Mouse (Mus musculus): ENCODE measurements around the gene Nploc4. TPM values are rescaled to one million over a fixed set of nuclear protein-coding genes. Genes with fewer than 3 reads are reported as not detected.

Gene Nploc4
- polyA plus RNA-seq, 1 experiment: 61.8 TPM

GRCm38 (mm10) chr11:120335431-120336021 is 102.0 kb downstream of the Nploc4 start:
- Histone ChIP-seq H3ac (ENCODE audit: control insufficient read depth, insufficient read length, low read depth) (no peak overlapping the region), H3K36me3 (ENCODE audit: control insufficient read depth, insufficient read depth) (no peaks in the 10 kb centered on the region), H3K27me3 (ENCODE audit: control insufficient read depth, insufficient read depth, insufficient read length) (no peaks in the 10 kb centered on the region), H3K79me2 (ENCODE audit: control insufficient read depth, insufficient read depth) (no peaks in the 10 kb centered on the region), H3K79me3 (ENCODE audit: low read depth) (no peaks in the 10 kb centered on the region), H3K4me3 (ENCODE audit: insufficient read depth, poor library complexity, severe bottlenecking) (no peak overlapping the region)
- TF ChIP-seq FOSL1 (IDR thresholded peaks at IDR 0.05; ENCODE audit: insufficient read depth, low read length, poor library complexity, severe bottlenecking): no peak

Small RNA genes within 50 kb of the gene (microRNA-seq; reads per million reads assigned to microRNA genes)
- gene Gm23419 (ENCODE audit: borderline microRNAs expressed) (0.12 reads per million), gene Mir6935 (ENCODE audit: borderline microRNAs expressed) (9.0 reads per million, percentile 57 among the genes with 10 or more reads in this experiment)

Other genes with a start within 250 kb of the Nploc4 start
- 10.8 TPM for gene Bahcc1, start 204.8 kb downstream of the Nploc4 start, polyA plus RNA-seq (2012; fragmentation: generic; extraction: Trizol)
- gene Actg1, start 89.2 kb downstream of the Nploc4 start, polyA plus RNA-seq (2012; fragmentation: generic; extraction: Trizol): 7,516 TPM
- gene Fscn2, start 76.2 kb downstream of the Nploc4 start, polyA plus RNA-seq (2012; fragmentation: generic; extraction: Trizol): 0.25 TPM
- 18.0 TPM for gene Faap100, start 58.9 kb downstream of the Nploc4 start, polyA plus RNA-seq (2012; fragmentation: generic; extraction: Trizol)
- 0.02 TPM for gene Tspan10, start 4.9 kb upstream of the Nploc4 start, polyA plus RNA-seq (2012; fragmentation: generic; extraction: Trizol)
- gene Pde6g, start 15.8 kb upstream of the Nploc4 start, polyA plus RNA-seq (2012; fragmentation: generic; extraction: Trizol): 0.13 TPM
- gene Oxld1, start 20.4 kb upstream of the Nploc4 start, polyA plus RNA-seq (2012; fragmentation: generic; extraction: Trizol): 7.5 TPM
- 24.6 TPM for gene Ccdc137, start 20.4 kb upstream of the Nploc4 start, polyA plus RNA-seq (2012; fragmentation: generic; extraction: Trizol)
- 26.4 TPM for gene Arl16, start 29.9 kb upstream of the Nploc4 start, polyA plus RNA-seq (2012; fragmentation: generic; extraction: Trizol)
- 338 TPM for gene Mrpl12, start 46.9 kb upstream of the Nploc4 start, polyA plus RNA-seq (2012; fragmentation: generic; extraction: Trizol)
- gene Slc25a10, start 54.1 kb upstream of the Nploc4 start, polyA plus RNA-seq (2012; fragmentation: generic; extraction: Trizol): 154 TPM
- not detected for gene Gcgr, start 93.0 kb upstream of the Nploc4 start, polyA plus RNA-seq (2012; fragmentation: generic; extraction: Trizol)
- 90.7 TPM for gene Mcrip1, start 112.0 kb upstream of the Nploc4 start, polyA plus RNA-seq (2012; fragmentation: generic; extraction: Trizol)
- 0.12 TPM for gene Ppp1r27, start 113.4 kb upstream of the Nploc4 start, polyA plus RNA-seq (2012; fragmentation: generic; extraction: Trizol)
- 519 TPM for gene P4hb, start 135.5 kb upstream of the Nploc4 start, polyA plus RNA-seq (2012; fragmentation: generic; extraction: Trizol)
- 1,072 TPM for gene Arhgdia, start 143.9 kb upstream of the Nploc4 start, polyA plus RNA-seq (2012; fragmentation: generic; extraction: Trizol)
- gene Alyref, start 160.7 kb upstream of the Nploc4 start, polyA plus RNA-seq (2012; fragmentation: generic; extraction: Trizol): 218 TPM
- 254 TPM for gene Anapc11, start 160.7 kb upstream of the Nploc4 start, polyA plus RNA-seq (2012; fragmentation: generic; extraction: Trizol)
- not detected for gene Npb, start 170.8 kb upstream of the Nploc4 start, polyA plus RNA-seq (2012; fragmentation: generic; extraction: Trizol)
- gene Pcyt2, start 180.2 kb upstream of the Nploc4 start, polyA plus RNA-seq (2012; fragmentation: generic; extraction: Trizol): 51.5 TPM
- gene Sirt7, start 187.5 kb upstream of the Nploc4 start, polyA plus RNA-seq (2012; fragmentation: generic; extraction: Trizol): 21.9 TPM
- 33.3 TPM for gene Mafg, start 195.9 kb upstream of the Nploc4 start, polyA plus RNA-seq (2012; fragmentation: generic; extraction: Trizol)
- 16.1 TPM for gene Pycr1, start 206.1 kb upstream of the Nploc4 start, polyA plus RNA-seq (2012; fragmentation: generic; extraction: Trizol)
- not detected for gene Myadml2, start 210.4 kb upstream of the Nploc4 start, polyA plus RNA-seq (2012; fragmentation: generic; extraction: Trizol)
- gene Notum, start 223.5 kb upstream of the Nploc4 start, polyA plus RNA-seq (2012; fragmentation: generic; extraction: Trizol): 0.43 TPM
- gene Aspscr1, start 235.3 kb upstream of the Nploc4 start, polyA plus RNA-seq (2012; fragmentation: generic; extraction: Trizol): 66.0 TPM

Data from C2C12 (cell line).